In genomic region chr9:58248746-58249413, GRCm38 (mm10) we compare ENCODE assay signal across 8 mouse cellular contexts. TPM values are rescaled to one million over a fixed set of nuclear protein-coding genes. Genes with fewer than 3 reads are reported as not detected.
A peak's percentile ranks its signal among the peaks of the same experiment; 100 is the strongest.
DNase-seq lines count a peak whose midpoint lies in the region; ATAC-seq and TF ChIP-seq lines count a peak whose summit lies in the region.

No protein-coding gene starts in this region.

- no peaks in the 10 kb centered on the region for H3K9me3 ChIP-seq in kidney, embryonic 16.5 days (ENCODE audit: low read length)
- H3K9me3 ChIP-seq in hindbrain, embryonic 15.5 days = no peaks in the 10 kb centered on the region
- H3K9me3 ChIP-seq in midbrain, embryonic 16.5 days (replicated peaks; ENCODE audit: control insufficient read depth, low read length, poor library complexity, severe bottlenecking) = no peaks in the 10 kb centered on the region

- 26% methylated on average over 7 of the region's 7 CpGs for WGBS in kidney, embryonic 16.5 days
- 51% methylated on average over 7 of the region's 7 CpGs for WGBS in hindbrain, embryonic 15.5 days
- 51% methylated on average over 7 of the region's 7 CpGs for WGBS in midbrain, embryonic 16.5 days

- H3K36me3 ChIP-seq in kidney, embryonic 16.5 days (ENCODE audit: insufficient read depth, low read length) = 0 out of 2 replicates have a peak, but pooled peaks cover under 1% of the 10 kb centered on the region
- H3K36me3 ChIP-seq in hindbrain, embryonic 15.5 days = no peaks in the 10 kb centered on the region
- no peaks in the 10 kb centered on the region for H3K36me3 ChIP-seq in midbrain, embryonic 16.5 days (ENCODE audit: control insufficient read depth, insufficient read depth, low read length)

- peaks cover 42% of the 10 kb centered on the region for H3K4me1 ChIP-seq in kidney, embryonic 16.5 days (ENCODE audit: insufficient read depth, low read length)
- peaks cover 31% of the 10 kb centered on the region for H3K4me1 ChIP-seq in bone marrow macrophage, adult 2 months (ENCODE audit: control insufficient read depth, insufficient read depth, low read length)
- peaks cover 25% of the 10 kb centered on the region for H3K4me1 ChIP-seq in hindbrain, embryonic 15.5 days (replicated peaks)
- peaks cover 9% of the 10 kb centered on the region for H3K4me1 ChIP-seq in midbrain, embryonic 16.5 days (ENCODE audit: control insufficient read depth, insufficient read depth, low read length)

- TF ChIP-seq POLR2A in bone marrow macrophage, adult 2 months (IDR thresholded peaks at IDR 0.05; ENCODE audit: borderline replicate concordance, low read depth, low read length) = no peak

- peak overlapping the region; percentile 88 for H3K4me2 ChIP-seq in kidney, embryonic 16.5 days (replicated peaks; ENCODE audit: low read depth, low read length)
- H3K4me2 ChIP-seq in hindbrain, embryonic 15.5 days = peak overlapping the region; percentile 63
- peak overlapping the region; percentile 62 for H3K4me2 ChIP-seq in midbrain, embryonic 16.5 days (ENCODE audit: low read length)

- H3K27me3 ChIP-seq in kidney, embryonic 16.5 days (ENCODE audit: insufficient read depth, low read length) = no peaks in the 10 kb centered on the region
- H3K27me3 ChIP-seq in hindbrain, embryonic 15.5 days = no peaks in the 10 kb centered on the region
- no peaks in the 10 kb centered on the region for H3K27me3 ChIP-seq in midbrain, embryonic 16.5 days (ENCODE audit: control insufficient read depth, insufficient read depth, low read depth, low read length)

- no peak for DNase-seq in kidney, postnatal 10 days
- no peak for DNase-seq in frontal cortex, postnatal 10 days (ENCODE audit: low spot score in 2 of 2)
- DNase-seq in adrenal gland, postnatal 4 days (ENCODE audit: low spot score in 2 of 2) = no peak

- no peak for TF ChIP-seq CTCF in bone marrow macrophage, adult 2 months (IDR thresholded peaks at IDR 0.05; ENCODE audit: low read depth, low read length)

- no peak for ATAC-seq in kidney, embryonic 16.5 days (ENCODE audit: low FRiP score, low TSS enrichment)
- ATAC-seq in hindbrain, embryonic 15.5 days (ENCODE audit: low FRiP score, low read depth) = no peak
- ATAC-seq in midbrain, embryonic 16.5 days = no peak
- no peak for ATAC-seq in megakaryocyte progenitor cell, adult 5-6 weeks (replicated peaks; ENCODE audit: poor library complexity)

- H3K4me3 ChIP-seq in kidney, embryonic 16.5 days (ENCODE audit: low read length) = peak overlapping the region; percentile 74
- H3K4me3 ChIP-seq in bone marrow macrophage, adult 2 months (ENCODE audit: insufficient read depth, low read length) = peak overlapping the region; percentile 76
- peak overlapping the region; percentile 40 for H3K4me3 ChIP-seq in hindbrain, embryonic 15.5 days
- peak overlapping the region; percentile 34 for H3K4me3 ChIP-seq in midbrain, embryonic 16.5 days (ENCODE audit: low read depth, low read length)

- H3K27ac ChIP-seq in kidney, embryonic 16.5 days (ENCODE audit: low read length) = peak overlapping the region; percentile 92
- H3K27ac ChIP-seq in bone marrow macrophage, adult 2 months (ENCODE audit: insufficient read depth, low read depth, low read length) = peak overlapping the region; percentile 81
- no peak overlapping the region for H3K27ac ChIP-seq in hindbrain, embryonic 15.5 days (replicated peaks)
- no peak overlapping the region for H3K27ac ChIP-seq in midbrain, embryonic 16.5 days (ENCODE audit: low read length)

- H3K9ac ChIP-seq in kidney, embryonic 16.5 days (replicated peaks; ENCODE audit: low read length) = peak overlapping the region; percentile 84
- H3K9ac ChIP-seq in hindbrain, embryonic 15.5 days = peak overlapping the region; percentile 40
- peak overlapping the region; percentile 53 for H3K9ac ChIP-seq in midbrain, embryonic 16.5 days (ENCODE audit: low read depth, low read length)

RNA-seq across cellular contexts. Expression of gene Pml, which starts 0.7 kb away (rescaled TPM):
- 26.7 TPM in 2 replicates for polyA plus RNA-seq in kidney, embryonic 16.5 days (2015; fragmentation: Nextera tagmentation; extraction: Ambion mirVana)
- 60.5 and 71.3 TPM in 2 replicates for polyA plus RNA-seq in bone marrow macrophage, adult 2 months (2012; ENCODE audit: insufficient read depth, insufficient read length, missing spikeins)
- polyA plus RNA-seq in hindbrain, embryonic 15.5 days (2015; fragmentation: Nextera tagmentation; extraction: Ambion mirVana) = 4.3 and 5.2 TPM in 2 replicates
- 3.5 and 3.9 TPM in 2 replicates for polyA plus RNA-seq in midbrain, embryonic 16.5 days (2015; fragmentation: Nextera tagmentation; extraction: Ambion mirVana)
- 10 to 100 TPM; 31.6 to 32.1 TPM for total RNA-seq in adrenal gland, postnatal 4 days (2021)
- total RNA-seq in megakaryocyte progenitor cell, adult 5-6 weeks (2015) = 32.6 and 41.2 TPM in 2 replicates
- total RNA-seq in megakaryocyte progenitor cell, adult 5-6 weeks (2017) = 13.2 and 14.5 TPM in 2 replicates

RNA-seq across cellular contexts. Expression of gene Stoml1, which starts 4.1 kb away (rescaled TPM):
- polyA plus RNA-seq in kidney, embryonic 16.5 days (2015; fragmentation: Nextera tagmentation; extraction: Ambion mirVana) = 33.8 and 35.8 TPM in 2 replicates
- polyA plus RNA-seq in bone marrow macrophage, adult 2 months (2012; ENCODE audit: insufficient read depth, insufficient read length, missing spikeins) = 21.3 and 25.2 TPM in 2 replicates
- polyA plus RNA-seq in hindbrain, embryonic 15.5 days (2015; fragmentation: Nextera tagmentation; extraction: Ambion mirVana) = 123 and 126 TPM in 2 replicates
- polyA plus RNA-seq in midbrain, embryonic 16.5 days (2015; fragmentation: Nextera tagmentation; extraction: Ambion mirVana) = 134 and 144 TPM in 2 replicates
- total RNA-seq in adrenal gland, postnatal 4 days (2021) = 10 to 100 TPM; 29.9 to 30.8 TPM
- 1.9 and 6.7 TPM in 2 replicates for total RNA-seq in megakaryocyte progenitor cell, adult 5-6 weeks (2015)
- 7.3 and 7.9 TPM in 2 replicates for total RNA-seq in megakaryocyte progenitor cell, adult 5-6 weeks (2017)

RNA-seq across cellular contexts. Expression of gene Islr2, which starts 44.8 kb away (rescaled TPM):
- polyA plus RNA-seq in kidney, embryonic 16.5 days (2015; fragmentation: Nextera tagmentation; extraction: Ambion mirVana) = 0.17 and 0.23 TPM in 2 replicates
- polyA plus RNA-seq in bone marrow macrophage, adult 2 months (2012; ENCODE audit: insufficient read depth, insufficient read length, missing spikeins) = not detected in 2 replicates
- polyA plus RNA-seq in hindbrain, embryonic 15.5 days (2015; fragmentation: Nextera tagmentation; extraction: Ambion mirVana) = 20.1 and 27.6 TPM in 2 replicates
- 38.0 and 42.3 TPM in 2 replicates for polyA plus RNA-seq in midbrain, embryonic 16.5 days (2015; fragmentation: Nextera tagmentation; extraction: Ambion mirVana)
- total RNA-seq in adrenal gland, postnatal 4 days (2021) = 10 to 100 TPM in 1 of 2 experiments, 1 to 10 TPM in 1; 8.2 to 10.3 TPM
- not detected in 2 replicates for total RNA-seq in megakaryocyte progenitor cell, adult 5-6 weeks (2015)
- total RNA-seq in megakaryocyte progenitor cell, adult 5-6 weeks (2017) = not detected in 2 replicates

RNA-seq across cellular contexts. Expression of gene Islr, which starts 44.8 kb away (rescaled TPM):
- 94.8 and 96.1 TPM in 2 replicates for polyA plus RNA-seq in kidney, embryonic 16.5 days (2015; fragmentation: Nextera tagmentation; extraction: Ambion mirVana)
- polyA plus RNA-seq in bone marrow macrophage, adult 2 months (2012; ENCODE audit: insufficient read depth, insufficient read length, missing spikeins) = not detected in 2 replicates
- polyA plus RNA-seq in hindbrain, embryonic 15.5 days (2015; fragmentation: Nextera tagmentation; extraction: Ambion mirVana) = 37.1 and 44.2 TPM in 2 replicates
- polyA plus RNA-seq in midbrain, embryonic 16.5 days (2015; fragmentation: Nextera tagmentation; extraction: Ambion mirVana) = 24.4 and 26.2 TPM in 2 replicates
- total RNA-seq in adrenal gland, postnatal 4 days (2021) = 10 to 100 TPM; 64.5 to 66.7 TPM
- 0.07 TPM in 1 of 2 replicates, not detected in the other for total RNA-seq in megakaryocyte progenitor cell, adult 5-6 weeks (2015)
- total RNA-seq in megakaryocyte progenitor cell, adult 5-6 weeks (2017) = 0.81 TPM in 1 of 2 replicates, not detected in the other

Comparison
In these comparisons a context has a peak if more than half of its experiments do, and no peak if none do; other contexts are left out.
1. H3K27ac ChIP-seq: peak in kidney, embryonic 16.5 days (single experiment) and bone marrow macrophage, adult 2 months (single experiment); none in hindbrain, embryonic 15.5 days (single experiment) and midbrain, embryonic 16.5 days (single experiment).
2. RNA of gene Islr2, which starts 44.8 kb away (polyA plus RNA-seq): 38.0 to 42.3 TPM in midbrain, embryonic 16.5 days and 20.1 to 27.6 TPM in hindbrain, embryonic 15.5 days; not detected in bone marrow macrophage, adult 2 months and 0.17 to 0.23 TPM in kidney, embryonic 16.5 days; every median in the first group is over 10 times any median in the second.
3. Peak in every context shown above with its lines, with median percentiles within 50 percentile points of each other: H3K4me2 ChIP-seq, H3K4me3 ChIP-seq and H3K9ac ChIP-seq.